Mouse (Mus musculus): Measurements from ENCODE around the gene Nudt16l1. TPM values are rescaled to one million over a fixed set of nuclear protein-coding genes. Genes with fewer than 3 reads are reported as not detected.

Gene Nudt16l1
- polyA plus RNA-seq, 1 experiment: 37.8 TPM

DNA sequence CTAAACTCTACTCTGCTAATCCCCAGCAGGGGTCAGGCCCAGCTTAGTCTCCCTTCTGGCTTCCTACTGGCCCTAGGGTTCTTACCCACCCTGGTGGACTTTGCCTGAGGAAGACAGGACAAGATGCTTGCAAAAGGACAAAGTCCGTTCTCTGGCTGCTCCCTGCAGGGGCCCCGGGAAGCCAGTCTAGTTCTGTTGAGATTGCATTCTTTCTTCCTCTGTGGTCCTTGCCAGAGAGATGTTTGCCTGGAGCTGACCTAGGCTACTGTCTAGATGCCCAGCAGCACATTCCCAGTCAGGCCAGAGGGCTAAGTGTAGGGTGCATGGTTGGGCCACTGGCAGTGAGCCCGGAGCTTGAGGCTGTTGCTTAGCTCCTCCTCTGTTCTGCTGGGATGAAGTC, 6.1 kb upstream of the Nudt16l1 start:
- Histone ChIP-seq H3K9ac (ENCODE audit: low read depth, poor library complexity, severe bottlenecking) (no peak overlapping the region), H3K9me3 (replicated peaks; ENCODE audit: control insufficient read depth, insufficient read depth, low read length, poor library complexity, severe bottlenecking) (no peaks in the 10 kb centered on the region), H3K4me3 (ENCODE audit: low read depth, low read length) (no peak overlapping the region), H3K27ac (ENCODE audit: insufficient read depth, low read length) (no peak overlapping the region), H3K36me3 (ENCODE audit: control insufficient read depth, insufficient read depth, low read length, poor library complexity, severe bottlenecking) (no peaks in the 10 kb centered on the region), H3K4me1 (ENCODE audit: control insufficient read depth, insufficient read depth, low read length) (no peaks in the 10 kb centered on the region), H3K27me3 (ENCODE audit: control insufficient read depth, insufficient read depth, low read length, poor library complexity, severe bottlenecking) (no peaks in the 10 kb centered on the region)
- TF ChIP-seq EP300 (IDR thresholded peaks at IDR 0.05; ENCODE audit: insufficient read depth, low read depth, low read length): no peak
- no peak for TF ChIP-seq CTCF (IDR thresholded peaks at IDR 0.05; ENCODE audit: low read depth, low read length)
- TF ChIP-seq POLR2A (IDR thresholded peaks at IDR 0.05; ENCODE audit: insufficient read depth, low read length): no peak

GRCm38 (mm10) chr16:4935430-4935829, 3.1 kb upstream of the Nudt16l1 start:
- H3K9me3 ChIP-seq (replicated peaks; ENCODE audit: control insufficient read depth, insufficient read depth, low read length, poor library complexity, severe bottlenecking): no peaks in the 10 kb centered on the region
- H3K36me3 ChIP-seq (ENCODE audit: control insufficient read depth, insufficient read depth, low read length, poor library complexity, severe bottlenecking): no peaks in the 10 kb centered on the region
- H3K27ac ChIP-seq (ENCODE audit: insufficient read depth, low read length): no peak overlapping the region
- H3K9ac ChIP-seq (ENCODE audit: low read depth, poor library complexity, severe bottlenecking): no peak overlapping the region
- H3K27me3 ChIP-seq (ENCODE audit: control insufficient read depth, insufficient read depth, low read length, poor library complexity, severe bottlenecking): no peaks in the 10 kb centered on the region
- no peak for TF ChIP-seq EP300 (IDR thresholded peaks at IDR 0.05; ENCODE audit: insufficient read depth, low read depth, low read length)
- TF ChIP-seq CTCF (IDR thresholded peaks at IDR 0.05; ENCODE audit: low read depth, low read length): no peak
- TF ChIP-seq POLR2A (IDR thresholded peaks at IDR 0.05; ENCODE audit: insufficient read depth, low read length): no peak
- no peak overlapping the region for H3K4me3 ChIP-seq (ENCODE audit: low read depth, low read length)
- H3K4me1 ChIP-seq (ENCODE audit: control insufficient read depth, insufficient read depth, low read length): no peaks in the 10 kb centered on the region

DNA sequence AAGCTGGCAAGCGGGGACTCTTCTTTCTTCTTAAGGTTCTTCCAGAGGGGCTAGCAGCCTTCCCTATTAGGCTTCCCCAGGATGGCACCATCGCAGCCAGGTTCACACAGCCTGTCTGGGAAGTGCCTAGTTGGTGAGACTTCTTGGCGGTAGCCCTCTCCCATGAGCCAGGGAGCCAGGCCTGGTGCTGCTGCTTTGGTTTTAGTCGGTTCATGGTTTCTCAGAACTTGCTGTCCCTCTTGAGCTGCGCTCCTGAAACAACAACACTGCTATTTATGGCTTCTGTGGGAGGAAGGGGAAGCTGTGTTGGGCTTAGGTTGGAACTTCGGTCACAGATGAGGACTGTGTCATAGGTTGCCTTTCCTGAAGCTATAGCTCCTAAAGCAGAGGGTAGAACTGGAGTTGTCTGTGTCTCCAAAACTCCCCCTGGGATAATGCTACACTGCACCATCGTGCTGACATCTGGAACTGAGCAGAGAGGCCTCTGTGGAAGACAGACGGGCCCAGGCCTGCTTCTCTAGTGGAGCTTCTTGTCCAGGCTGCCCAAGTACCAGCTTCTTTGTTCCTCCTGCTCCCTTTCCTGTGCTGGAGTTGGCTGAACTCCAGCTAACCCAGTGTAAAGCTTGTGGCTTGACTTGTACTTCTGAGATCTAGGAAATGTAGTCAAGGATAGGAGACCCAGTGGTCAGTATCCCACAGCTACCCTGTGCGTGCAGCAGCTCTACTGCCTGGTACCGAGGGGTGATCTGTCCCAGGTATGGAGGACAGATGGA, 2.4 kb upstream of the Nudt16l1 start:
- H3K27ac ChIP-seq (ENCODE audit: insufficient read depth, low read length): no peak overlapping the region

GRCm38 (mm10) chr16:4937351-4938190, 990 bp upstream of the Nudt16l1 start:
- Histone ChIP-seq H3K27ac (ENCODE audit: insufficient read depth, low read length) (no peak overlapping the region), H3K4me3 (ENCODE audit: low read depth, low read length) (no peak overlapping the region), H3K36me3 (ENCODE audit: control insufficient read depth, insufficient read depth, low read length, poor library complexity, severe bottlenecking) (0 out of 2 replicates have a peak, but pooled peaks cover 2% of the 10 kb centered on the region), H3K9me3 (replicated peaks; ENCODE audit: control insufficient read depth, insufficient read depth, low read length, poor library complexity, severe bottlenecking) (no peaks in the 10 kb centered on the region), H3K27me3 (ENCODE audit: control insufficient read depth, insufficient read depth, low read length, poor library complexity, severe bottlenecking) (no peaks in the 10 kb centered on the region), H3K9ac (ENCODE audit: low read depth, poor library complexity, severe bottlenecking) (no peak overlapping the region), H3K4me1 (ENCODE audit: control insufficient read depth, insufficient read depth, low read length) (no peaks in the 10 kb centered on the region)
- no peak for TF ChIP-seq EP300 (IDR thresholded peaks at IDR 0.05; ENCODE audit: insufficient read depth, low read depth, low read length)
- no peak for TF ChIP-seq CTCF (IDR thresholded peaks at IDR 0.05; ENCODE audit: low read depth, low read length)
- no peak for TF ChIP-seq POLR2A (IDR thresholded peaks at IDR 0.05; ENCODE audit: insufficient read depth, low read length)

More for the DNA sequence above, 2.4 kb upstream of the Nudt16l1 start:
- Histone ChIP-seq H3K4me3 (ENCODE audit: low read depth, low read length) (no peak overlapping the region), H3K36me3 (ENCODE audit: control insufficient read depth, insufficient read depth, low read length, poor library complexity, severe bottlenecking) (no peaks in the 10 kb centered on the region), H3K9ac (ENCODE audit: low read depth, poor library complexity, severe bottlenecking) (no peak overlapping the region), H3K9me3 (replicated peaks; ENCODE audit: control insufficient read depth, insufficient read depth, low read length, poor library complexity, severe bottlenecking) (no peaks in the 10 kb centered on the region), H3K27me3 (ENCODE audit: control insufficient read depth, insufficient read depth, low read length, poor library complexity, severe bottlenecking) (no peaks in the 10 kb centered on the region), H3K4me1 (ENCODE audit: control insufficient read depth, insufficient read depth, low read length) (no peaks in the 10 kb centered on the region)
- TF ChIP-seq CTCF (IDR thresholded peaks at IDR 0.05; ENCODE audit: low read depth, low read length): no peak
- TF ChIP-seq EP300 (IDR thresholded peaks at IDR 0.05; ENCODE audit: insufficient read depth, low read depth, low read length): no peak
- TF ChIP-seq POLR2A (IDR thresholded peaks at IDR 0.05; ENCODE audit: insufficient read depth, low read length): no peak

DNA sequence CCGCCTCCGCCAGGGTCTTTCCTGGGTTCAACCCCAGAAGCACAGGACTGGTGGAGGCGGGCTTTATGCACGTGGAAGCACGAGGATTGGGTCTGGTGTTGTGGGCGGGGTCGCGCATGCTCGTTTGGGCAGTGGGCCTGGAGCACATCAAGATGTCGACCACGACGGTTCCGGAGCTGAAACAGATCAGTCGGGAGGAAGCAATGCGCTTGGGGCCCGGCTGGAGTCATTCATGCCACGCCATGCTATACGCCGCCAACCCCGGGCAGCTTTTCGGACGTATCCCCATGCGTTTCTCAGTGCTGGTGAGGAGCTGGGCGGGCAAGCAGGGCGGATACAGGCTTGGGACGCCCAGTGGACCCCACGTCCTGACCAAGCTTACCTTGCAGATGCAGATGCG, 428 bp downstream of the Nudt16l1 start:
- Histone ChIP-seq H3K4me1 (ENCODE audit: control insufficient read depth, insufficient read depth, low read length) (no peaks in the 10 kb centered on the region), H3K27ac (ENCODE audit: insufficient read depth, low read length) (no peak overlapping the region), H3K36me3 (ENCODE audit: control insufficient read depth, insufficient read depth, low read length, poor library complexity, severe bottlenecking) (0 out of 2 replicates have a peak, but pooled peaks cover 2% of the 10 kb centered on the region), H3K4me3 (ENCODE audit: low read depth, low read length) (peak overlapping the region; percentile 88), H3K9ac (ENCODE audit: low read depth, poor library complexity, severe bottlenecking) (peak overlapping the region; percentile 77), H3K27me3 (ENCODE audit: control insufficient read depth, insufficient read depth, low read length, poor library complexity, severe bottlenecking) (no peaks in the 10 kb centered on the region), H3K9me3 (replicated peaks; ENCODE audit: control insufficient read depth, insufficient read depth, low read length, poor library complexity, severe bottlenecking) (no peaks in the 10 kb centered on the region)
- TF ChIP-seq POLR2A (IDR thresholded peaks at IDR 0.05; ENCODE audit: insufficient read depth, low read length) (peak; percentile 74), EP300 (IDR thresholded peaks at IDR 0.05; ENCODE audit: insufficient read depth, low read depth, low read length) (no peak)

All from ES-Bruce4 (cell line).